Comparison of ENCODE assay signal across 8 mouse cellular contexts in genomic region chr14:54894296-54895151, GRCm38 (mm10). TPM values are rescaled to one million over a fixed set of nuclear protein-coding genes. Genes with fewer than 3 reads are reported as not detected.
DNase-seq lines count a peak whose midpoint lies in the region; ATAC-seq and TF ChIP-seq lines count a peak whose summit lies in the region.

No protein-coding gene starts in this region.

- intact Hi-C loops in left cerebral cortex, adult 2 months (cut with DNase I), result loop anchor here (1.0 to 5.0 kb wide), 2 partner anchors 120 to 198 kb away; partner anchors contain the start of genes Thtpa and Zfhx2
- intact Hi-C loops in gastrocnemius, adult 2 months (cut with DNase I), result loop anchor here (10.0 kb wide), 1 partner anchor 200 kb away; the partner anchor contains the start of genes Thtpa and Zfhx2

- peak; percentile 50 for ATAC-seq in intestine, embryonic 14.5 days (replicated peaks; ENCODE audit: low FRiP score, low TSS enrichment, low read depth)
- ATAC-seq in liver, embryonic 14.5 days (ENCODE audit: insufficient read depth), result peak; percentile 62

- peak overlapping the region; percentile 99 for H3K9ac ChIP-seq in intestine, embryonic 14.5 days (ENCODE audit: low read length)
- H3K9ac ChIP-seq in liver, embryonic 14.5 days (replicated peaks), result peak overlapping the region; percentile 92

- H3K4me2 ChIP-seq in intestine, embryonic 14.5 days (ENCODE audit: low read length), result peak overlapping the region; percentile 69
- peak overlapping the region; percentile 99 for H3K4me2 ChIP-seq in liver, embryonic 14.5 days (ENCODE audit: low read depth)

- H3K4me1 ChIP-seq in intestine, embryonic 14.5 days (replicated peaks; ENCODE audit: control insufficient read depth, insufficient read depth, low read length), result peaks cover 7% of the 10 kb centered on the region
- peaks cover 12 to 15% of the 10 kb centered on the region in 2 experiments; a peak in 3 of 4 replicates for H3K4me1 ChIP-seq in liver, embryonic 14.5 days (replicated peaks; ENCODE audit: control insufficient read depth in 2 of 2, insufficient read depth in 2 of 2, low read length in 1 of 2)

- H3K27ac ChIP-seq in left cerebral cortex, adult 2 months, result peak overlapping the region; percentile 98
- peak overlapping the region; percentile 98 for H3K27ac ChIP-seq in gastrocnemius, adult 2 months
- peak overlapping the region; percentile 95 for H3K27ac ChIP-seq in intestine, embryonic 14.5 days (ENCODE audit: low read depth)
- peak overlapping the region; percentile 60 for H3K27ac ChIP-seq in liver, embryonic 14.5 days

- under 1% methylated on average over 53 of the region's 54 CpGs for WGBS in intestine, embryonic 14.5 days
- under 1% methylated on average over 54 of the region's 54 CpGs for WGBS in liver, embryonic 14.5 days (ENCODE audit: insufficient replicate concordance)

- peaks cover 41% of the 10 kb centered on the region for H3K36me3 ChIP-seq in intestine, embryonic 14.5 days (ENCODE audit: control insufficient read depth, insufficient read depth, low read length)
- H3K36me3 ChIP-seq in liver, embryonic 14.5 days (replicated peaks; ENCODE audit: control insufficient read depth, insufficient read depth, low read depth), result peaks cover 31% of the 10 kb centered on the region

- TF ChIP-seq CTCF in left cerebral cortex, adult 2 months (IDR thresholded peaks at IDR 0.05), result no peak
- no peak for TF ChIP-seq CTCF in gastrocnemius, adult 2 months (IDR thresholded peaks at IDR 0.05)
- TF ChIP-seq CTCF in liver, embryonic 14.5 days (IDR thresholded peaks at IDR 0.05; ENCODE audit: low read depth), result no peak

- H3K27me3 ChIP-seq in intestine, embryonic 14.5 days (replicated peaks; ENCODE audit: control insufficient read depth, insufficient read depth, low read length), result no peaks in the 10 kb centered on the region
- H3K27me3 ChIP-seq in liver, embryonic 14.5 days (ENCODE audit: control insufficient read depth, insufficient read depth, low read length), result no peaks in the 10 kb centered on the region

- DNase-seq in left cerebral cortex, adult 2 months (ENCODE audit: extremely low spot score in 1 of 2, low spot score in 2 of 2), result peak in 1 of 2 experiments; percentile 57
- no peak for DNase-seq in left cerebral cortex, adult 9 months (ENCODE audit: low spot score in 2 of 2)
- DNase-seq in cerebellum, postnatal 14 days, result peak; percentile 79
- DNase-seq in gastrocnemius, adult 2 months, result peak; percentile 82
- DNase-seq in intestine, embryonic 14.5 days (ENCODE audit: low spot score), result peak; percentile 80
- DNase-seq in liver, embryonic 14.5 days (ENCODE audit: low read depth in 3 of 3, low spot score in 3 of 3), result no peak
- DNase-seq in neural tube, embryonic 10.5 days (ENCODE audit: extremely low spot score, low spot score), result peak; percentile 67
- peak; percentile 83 for DNase-seq in testis, postnatal 14 days (ENCODE audit: low spot score)

- TF ChIP-seq EP300 in liver, embryonic 14.5 days (IDR thresholded peaks at IDR 0.05; ENCODE audit: low read depth), result no peak

- H3K4me3 ChIP-seq in left cerebral cortex, adult 2 months, result peak overlapping the region; percentile 96
- peak overlapping the region; percentile 84 for H3K4me3 ChIP-seq in gastrocnemius, adult 2 months
- H3K4me3 ChIP-seq in intestine, embryonic 14.5 days (ENCODE audit: low read depth, low read length), result peak overlapping the region; percentile 65
- H3K4me3 ChIP-seq in liver, embryonic 14.5 days (ENCODE audit: insufficient read depth in 1 of 2, low read depth in 2 of 2, low read length in 2 of 2), result peak overlapping the region; percentile 80 to 92

- H3K9me3 ChIP-seq in intestine, embryonic 14.5 days (ENCODE audit: control insufficient read depth, low read length), result no peaks in the 10 kb centered on the region
- H3K9me3 ChIP-seq in liver, embryonic 14.5 days (ENCODE audit: control insufficient read depth, low read length), result no peaks in the 10 kb centered on the region

RNA-seq across cellular contexts. Expression of gene Pabpn1, which starts 2.2 kb away (rescaled TPM):
- 100 to 1,000 TPM; 247 to 267 TPM for total RNA-seq in left cerebral cortex, adult 2 months (2021)
- 10 to 100 TPM; 52.5 to 63.3 TPM for total RNA-seq in gastrocnemius, adult 2 months (2021)
- polyA plus RNA-seq in intestine, embryonic 14.5 days (2014; fragmentation: Nextera tagmentation; extraction: Ambion mirVana), result 134 and 148 TPM in 2 replicates
- 98.8 and 110 TPM in 2 replicates for polyA plus RNA-seq in liver, embryonic 14.5 days (2012; rRNA removed)
- polyA plus RNA-seq in liver, embryonic 14.5 days (2014; fragmentation: Nextera tagmentation; extraction: Ambion mirVana), result 47.1 and 51.7 TPM in 2 replicates

RNA-seq across cellular contexts. Expression of gene Gm20521, which starts 11.3 kb away (rescaled TPM):
- 1 to 10 TPM; 2.8 to 3.7 TPM for total RNA-seq in left cerebral cortex, adult 2 months (2021)
- 1 to 10 TPM in 1 of 2 experiments, under 1 TPM in 1; 0.56 to 4.4 TPM for total RNA-seq in gastrocnemius, adult 2 months (2021)
- polyA plus RNA-seq in intestine, embryonic 14.5 days (2014; fragmentation: Nextera tagmentation; extraction: Ambion mirVana), result 0.28 TPM in 1 of 2 replicates, not detected in the other
- 0.03 and 0.06 TPM in 2 replicates for polyA plus RNA-seq in liver, embryonic 14.5 days (2012; rRNA removed)
- not detected in 2 replicates for polyA plus RNA-seq in liver, embryonic 14.5 days (2014; fragmentation: Nextera tagmentation; extraction: Ambion mirVana)

RNA-seq across cellular contexts. Expression of gene Bcl2l2, which starts 11.3 kb away (rescaled TPM):
- total RNA-seq in left cerebral cortex, adult 2 months (2021), result 100 to 1,000 TPM; 132 to 137 TPM
- total RNA-seq in gastrocnemius, adult 2 months (2021), result 10 to 100 TPM; 23.1 to 26.8 TPM
- 5.1 and 5.2 TPM in 2 replicates for polyA plus RNA-seq in intestine, embryonic 14.5 days (2014; fragmentation: Nextera tagmentation; extraction: Ambion mirVana)
- polyA plus RNA-seq in liver, embryonic 14.5 days (2012; rRNA removed), result 3.8 and 4.9 TPM in 2 replicates
- 0.47 and 0.51 TPM in 2 replicates for polyA plus RNA-seq in liver, embryonic 14.5 days (2014; fragmentation: Nextera tagmentation; extraction: Ambion mirVana)

RNA-seq across cellular contexts. Expression of gene Ppp1r3e, which starts 17.2 kb away (rescaled TPM):
- total RNA-seq in left cerebral cortex, adult 2 months (2021), result 10 to 100 TPM; 18.6 to 21.2 TPM
- 1 to 10 TPM; 2.6 to 3.5 TPM for total RNA-seq in gastrocnemius, adult 2 months (2021)
- 2.9 and 4.1 TPM in 2 replicates for polyA plus RNA-seq in intestine, embryonic 14.5 days (2014; fragmentation: Nextera tagmentation; extraction: Ambion mirVana)
- 1.9 and 2.6 TPM in 2 replicates for polyA plus RNA-seq in liver, embryonic 14.5 days (2012; rRNA removed)
- 0.45 and 0.52 TPM in 2 replicates for polyA plus RNA-seq in liver, embryonic 14.5 days (2014; fragmentation: Nextera tagmentation; extraction: Ambion mirVana)

RNA-seq across cellular contexts. Expression of gene Slc22a17, which starts 18.4 kb away (rescaled TPM):
- total RNA-seq in left cerebral cortex, adult 2 months (2021), result 100 to 1,000 TPM; 586 to 617 TPM
- total RNA-seq in gastrocnemius, adult 2 months (2021), result 1 to 10 TPM; 1.0 to 1.4 TPM
- 32.4 and 34.2 TPM in 2 replicates for polyA plus RNA-seq in intestine, embryonic 14.5 days (2014; fragmentation: Nextera tagmentation; extraction: Ambion mirVana)
- polyA plus RNA-seq in liver, embryonic 14.5 days (2012; rRNA removed), result 4.2 and 5.1 TPM in 2 replicates
- polyA plus RNA-seq in liver, embryonic 14.5 days (2014; fragmentation: Nextera tagmentation; extraction: Ambion mirVana), result 0.79 and 0.96 TPM in 2 replicates

Comparison
In these comparisons a context has a peak if more than half of its experiments do, and no peak if none do; other contexts are left out.
1. DNase-seq: peak in cerebellum, postnatal 14 days (2 of 2), gastrocnemius, adult 2 months (single experiment), intestine, embryonic 14.5 days (single experiment), neural tube, embryonic 10.5 days (single experiment) and testis, postnatal 14 days (single experiment); none in left cerebral cortex, adult 9 months (0 of 2) and liver, embryonic 14.5 days (0 of 3).
2. RNA of gene Bcl2l2, which starts 11.3 kb away (total RNA-seq): 132 to 137 TPM in left cerebral cortex, adult 2 months; 23.1 to 26.8 TPM in gastrocnemius, adult 2 months; every median in the first group is over 4 times any median in the second.
3. Peak in every context shown above with its lines, with median percentiles within 50 percentile points of each other: H3K27ac ChIP-seq and H3K4me3 ChIP-seq.